Mouse (Mus musculus) T-cell, adult 66 days (primary cell): ENCODE measurements around the gene Gpa33. TPM values are rescaled to one million over a fixed set of nuclear protein-coding genes. Genes with fewer than 3 reads are reported as not detected.

Experiments used
- total RNA-seq, 2 experiments: library from RNA; stranded (reverse); gene quantifications; 3 replicates in 1 of 2; 4 replicates in 1 of 2; pipeline ENCODE4 v1.2.4; 2023

Gene Gpa33
- not detected for total RNA-seq

DNA sequence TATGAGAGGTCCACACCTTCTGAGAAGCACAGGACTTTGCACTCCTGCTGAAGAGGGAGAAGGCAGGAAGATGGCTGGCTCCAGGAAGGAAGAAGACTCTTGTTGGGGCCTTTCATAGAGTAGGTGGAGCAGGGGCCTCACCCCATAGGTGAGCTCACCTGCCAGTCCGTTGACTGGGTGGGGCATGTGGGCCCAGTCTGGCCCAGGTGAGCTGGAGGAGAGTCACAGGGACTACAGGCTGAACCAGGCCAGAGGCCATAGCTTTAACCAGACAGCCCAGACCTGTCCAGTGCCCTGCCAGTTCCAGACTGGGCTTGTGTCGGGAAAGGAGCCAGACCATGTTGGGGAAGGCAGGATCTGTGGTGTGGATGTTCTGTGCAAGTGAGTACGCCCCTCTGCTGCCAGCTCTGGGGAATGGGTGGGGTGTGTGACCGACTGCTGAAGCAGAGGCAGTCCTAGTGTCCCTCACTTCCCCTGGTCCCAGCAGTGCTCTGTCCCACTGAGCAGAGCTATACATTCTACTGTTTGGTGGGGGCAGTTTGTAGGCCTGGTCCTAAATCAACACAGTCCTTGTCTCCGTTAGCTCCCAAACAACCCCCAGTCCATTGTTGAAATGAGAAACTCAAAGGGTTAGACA lies at the start of gene Gpa33:
Gpa33 (plus strand) TSS at position 15 of the 637 bp plus-strand sequence.

DNA sequence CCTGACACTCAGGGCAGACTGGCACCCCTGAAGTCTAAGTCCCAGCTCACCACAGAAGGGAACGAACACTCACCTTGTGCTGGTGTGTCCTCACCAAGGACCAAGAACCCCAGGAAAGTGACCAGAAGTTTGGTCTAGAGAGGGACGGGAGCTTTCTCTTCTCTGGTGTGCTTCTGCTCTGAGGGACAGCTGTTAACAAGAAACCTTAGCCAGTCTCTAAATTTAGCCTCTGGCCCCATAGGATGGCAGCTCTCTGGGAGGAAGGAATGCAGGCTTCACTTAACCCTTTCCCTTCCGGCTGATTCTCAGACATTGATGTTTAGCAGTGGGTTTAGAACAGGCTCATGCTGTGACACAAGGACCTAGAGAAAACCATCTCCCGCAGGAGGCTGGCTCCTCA lies 2.3 kb upstream of the Gpa33 start, which contains the start of gene Dusp27:
Dusp27 (minus strand) TSS at position 204 of the 400 bp plus-strand sequence.

Other genes starting within 250 kb of the Gpa33 start
- gene Pou2f1, start 127.6 kb upstream of the Gpa33 start, total RNA-seq = 10 to 100 TPM; 37.0 to 39.3 TPM
- under 1 TPM in 1 of 2 experiments, not detected in 1; 0.12 TPM for gene Dusp27, start 2.3 kb upstream of the Gpa33 start, total RNA-seq
- gene Mael, start 108.5 kb downstream of the Gpa33 start, total RNA-seq = not detected
- under 1 TPM; 0.23 to 0.47 TPM for gene Ildr2, start 123.9 kb downstream of the Gpa33 start, total RNA-seq
- gene Tada1, start 248.9 kb downstream of the Gpa33 start, total RNA-seq = 10 to 100 TPM; 29.9 to 31.9 TPM